ENCODE assay signal across 9 mouse cellular contexts in the genomic region with DNA sequence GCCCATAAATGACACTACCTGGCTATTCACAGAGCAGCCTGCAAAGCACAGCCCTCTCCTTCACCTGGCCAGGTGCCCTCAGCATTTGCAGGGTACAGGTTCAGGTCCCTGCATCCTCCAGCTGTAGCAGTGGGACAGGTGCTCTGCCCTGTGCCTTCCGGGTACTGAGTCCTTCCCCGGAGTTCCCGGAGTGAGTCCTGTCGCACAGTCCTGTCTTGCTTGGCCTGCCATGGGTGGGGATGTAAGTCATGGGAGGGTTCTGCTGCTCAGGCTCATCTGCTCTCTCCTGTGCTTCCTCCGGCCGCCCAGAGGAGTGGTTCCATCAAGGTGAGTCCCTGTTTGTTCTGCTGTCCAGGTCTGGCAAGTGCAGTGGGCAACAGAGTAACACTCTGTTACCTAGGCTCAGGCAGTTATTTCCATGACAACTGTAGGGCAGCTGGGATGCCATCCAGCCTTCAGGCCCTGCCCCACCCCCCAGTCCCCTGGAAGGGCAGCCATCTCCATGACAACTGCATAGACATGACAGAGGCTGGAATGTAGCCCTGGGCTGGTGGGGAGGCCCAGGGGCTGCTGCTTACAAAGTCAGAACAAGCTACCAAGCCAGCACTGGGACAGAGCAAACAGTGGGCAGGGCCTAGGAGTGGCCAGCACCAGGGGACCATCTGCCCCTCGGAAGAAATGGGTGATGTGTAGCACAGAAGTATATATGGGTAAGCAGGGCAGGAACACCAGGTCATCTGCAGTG. TPM values are rescaled to one million over a fixed set of nuclear protein-coding genes. Genes with fewer than 3 reads are reported as not detected.
DNase-seq lines count a peak whose midpoint lies in the region; ATAC-seq lines count a peak whose summit lies in the region.
"Had no signal": no experiment of that assay in that cellular context is flagged by ENCODE, and none has a peak within 500 bp of the region (broad histone marks: within the 10 kb centered on the region; RNA-seq: fewer than 3 reads in every experiment).

No protein-coding gene starts in this region.

- H3K4me2 ChIP-seq in kidney, embryonic 16.5 days (replicated peaks; ENCODE audit: low read depth, low read length), result no peak overlapping the region
- peak overlapping the region; percentile 21 for H3K4me2 ChIP-seq in forebrain, embryonic 12.5 days
- H3K4me2 ChIP-seq in midbrain, embryonic 13.5 days (replicated peaks), result peak overlapping the region; percentile 34

- WGBS in kidney, embryonic 16.5 days, result 61% methylated on average over 7 of the region's 7 CpGs
- 27% methylated on average over 7 of the region's 7 CpGs for WGBS in forebrain, embryonic 12.5 days
- 9% methylated on average over 7 of the region's 7 CpGs for WGBS in midbrain, embryonic 13.5 days

- DNase-seq in kidney, adult 18-20 months, result no peak
- peak; percentile 35 for DNase-seq in brain, adult 2 months (ENCODE audit: low read depth, low spot score)
- no peak for DNase-seq in spleen, postnatal 36 days (ENCODE audit: low spot score in 2 of 2)
- DNase-seq in left cerebral cortex, postnatal 25 days (ENCODE audit: low spot score in 2 of 2), result no peak
- DNase-seq in adrenal gland, adult 18-20 months (ENCODE audit: low spot score in 2 of 2), result no peak

- H3K27me3 ChIP-seq in kidney, embryonic 16.5 days (ENCODE audit: insufficient read depth, low read length), result no peaks in the 10 kb centered on the region
- no peaks in the 10 kb centered on the region for H3K27me3 ChIP-seq in forebrain, embryonic 12.5 days
- no peaks in the 10 kb centered on the region for H3K27me3 ChIP-seq in midbrain, embryonic 13.5 days

- peaks cover 47% of the 10 kb centered on the region for H3K36me3 ChIP-seq in kidney, embryonic 16.5 days (ENCODE audit: insufficient read depth, low read length)
- H3K36me3 ChIP-seq in forebrain, embryonic 12.5 days (replicated peaks), result peaks cover 93% of the 10 kb centered on the region
- peaks cover 90% of the 10 kb centered on the region for H3K36me3 ChIP-seq in midbrain, embryonic 13.5 days

- ATAC-seq in kidney, embryonic 16.5 days (ENCODE audit: low FRiP score, low TSS enrichment), result peak; percentile 33
- ATAC-seq in forebrain, embryonic 12.5 days (ENCODE audit: low FRiP score), result peak; percentile 88
- peak; percentile 90 for ATAC-seq in midbrain, embryonic 13.5 days

- no peaks in the 10 kb centered on the region for H3K9me3 ChIP-seq in kidney, embryonic 16.5 days (ENCODE audit: low read length)
- no peaks in the 10 kb centered on the region for H3K9me3 ChIP-seq in forebrain, embryonic 12.5 days
- H3K9me3 ChIP-seq in midbrain, embryonic 13.5 days, result no peaks in the 10 kb centered on the region

- intact Hi-C loops in left cerebral cortex, postnatal 25 days (cut with DNase I), result no loop called here

- H3K27ac ChIP-seq in kidney, embryonic 16.5 days (ENCODE audit: low read length), result no peak overlapping the region
- H3K27ac ChIP-seq in forebrain, embryonic 12.5 days, result peak overlapping the region; percentile 93
- peak overlapping the region; percentile 91 for H3K27ac ChIP-seq in midbrain, embryonic 13.5 days
- H3K27ac ChIP-seq: liver, embryonic 14.5 days had no signal

- H3K4me3 ChIP-seq in kidney, embryonic 16.5 days (ENCODE audit: low read length), result no peak overlapping the region
- no peak overlapping the region for H3K4me3 ChIP-seq in forebrain, embryonic 12.5 days (replicated peaks)
- H3K4me3 ChIP-seq in midbrain, embryonic 13.5 days (replicated peaks), result 0 out of 2 replicates have a peak overlapping the region, but pooled peaks have one; percentile 3

- no peak overlapping the region for H3K9ac ChIP-seq in kidney, embryonic 16.5 days (replicated peaks; ENCODE audit: low read length)
- peak overlapping the region; percentile 34; the same call in 1 of the 2 replicates for H3K9ac ChIP-seq in forebrain, embryonic 12.5 days
- H3K9ac ChIP-seq in midbrain, embryonic 13.5 days (replicated peaks), result peak overlapping the region; percentile 58
- H3K9ac ChIP-seq: liver, embryonic 14.5 days had no signal

- peaks cover 17% of the 10 kb centered on the region for H3K4me1 ChIP-seq in kidney, embryonic 16.5 days (ENCODE audit: insufficient read depth, low read length)
- peaks cover 51% of the 10 kb centered on the region for H3K4me1 ChIP-seq in forebrain, embryonic 12.5 days
- peaks cover 54% of the 10 kb centered on the region for H3K4me1 ChIP-seq in midbrain, embryonic 13.5 days (replicated peaks)

RNA-seq across cellular contexts. Expression of a gene that starts 25.5 kb away (rescaled TPM):
- polyA plus RNA-seq in kidney, embryonic 16.5 days (2015; fragmentation: Nextera tagmentation; extraction: Ambion mirVana), result 33.7 and 35.2 TPM in 2 replicates
- polyA plus RNA-seq in forebrain, embryonic 12.5 days (2016; fragmentation: Nextera tagmentation; extraction: Ambion mirVana), result 23.3 and 23.7 TPM in 2 replicates
- polyA plus RNA-seq in midbrain, embryonic 13.5 days (2015; fragmentation: Nextera tagmentation; extraction: Ambion mirVana), result 25.9 and 28.6 TPM in 2 replicates
- total RNA-seq in left cerebral cortex, postnatal 25 days (2021), result 10 to 100 TPM; 24.6 to 25.3 TPM
- 10 to 100 TPM; 75.6 to 98.9 TPM for total RNA-seq in adrenal gland, adult 18-20 months (2021)

RNA-seq across cellular contexts. Expression of a gene that starts 26.0 kb away (rescaled TPM):
- 119 and 127 TPM in 2 replicates for polyA plus RNA-seq in kidney, embryonic 16.5 days (2015; fragmentation: Nextera tagmentation; extraction: Ambion mirVana)
- polyA plus RNA-seq in forebrain, embryonic 12.5 days (2016; fragmentation: Nextera tagmentation; extraction: Ambion mirVana), result 53.5 and 54.2 TPM in 2 replicates
- polyA plus RNA-seq in midbrain, embryonic 13.5 days (2015; fragmentation: Nextera tagmentation; extraction: Ambion mirVana), result 75.7 and 78.8 TPM in 2 replicates
- 10 to 100 TPM; 91.5 to 92.9 TPM for total RNA-seq in left cerebral cortex, postnatal 25 days (2021)
- 100 to 1,000 TPM; 191 to 384 TPM for total RNA-seq in adrenal gland, adult 18-20 months (2021)

RNA-seq across cellular contexts. Expression of a gene that starts 52.7 kb away (rescaled TPM):
- 31.0 and 31.2 TPM in 2 replicates for polyA plus RNA-seq in kidney, embryonic 16.5 days (2015; fragmentation: Nextera tagmentation; extraction: Ambion mirVana)
- 115 and 126 TPM in 2 replicates for polyA plus RNA-seq in forebrain, embryonic 12.5 days (2016; fragmentation: Nextera tagmentation; extraction: Ambion mirVana)
- 109 and 111 TPM in 2 replicates for polyA plus RNA-seq in midbrain, embryonic 13.5 days (2015; fragmentation: Nextera tagmentation; extraction: Ambion mirVana)
- 10 to 100 TPM; 42.8 to 43.1 TPM for total RNA-seq in left cerebral cortex, postnatal 25 days (2021)
- total RNA-seq in adrenal gland, adult 18-20 months (2021), result 10 to 100 TPM; 26.6 to 27.5 TPM

RNA-seq across cellular contexts. Expression of a gene that starts 52.7 kb away (rescaled TPM):
- polyA plus RNA-seq in kidney, embryonic 16.5 days (2015; fragmentation: Nextera tagmentation; extraction: Ambion mirVana), result 29.1 and 31.0 TPM in 2 replicates
- polyA plus RNA-seq in forebrain, embryonic 12.5 days (2016; fragmentation: Nextera tagmentation; extraction: Ambion mirVana), result 40.7 and 41.5 TPM in 2 replicates
- polyA plus RNA-seq in midbrain, embryonic 13.5 days (2015; fragmentation: Nextera tagmentation; extraction: Ambion mirVana), result 63.1 and 66.5 TPM in 2 replicates
- 100 to 1,000 TPM; 145 to 159 TPM for total RNA-seq in left cerebral cortex, postnatal 25 days (2021)
- total RNA-seq in adrenal gland, adult 18-20 months (2021), result 10 to 100 TPM; 24.2 to 31.3 TPM

Comparison
In these comparisons a context has a peak if more than half of its experiments do, and no peak if none do; other contexts are left out.
1. ATAC-seq: peak in every context shown above with its lines; median percentile 90 in midbrain, embryonic 13.5 days; 88 in forebrain, embryonic 12.5 days; 33 in kidney, embryonic 16.5 days.